17 mouse cellular contexts compared by ENCODE assay signal in the genomic region with DNA sequence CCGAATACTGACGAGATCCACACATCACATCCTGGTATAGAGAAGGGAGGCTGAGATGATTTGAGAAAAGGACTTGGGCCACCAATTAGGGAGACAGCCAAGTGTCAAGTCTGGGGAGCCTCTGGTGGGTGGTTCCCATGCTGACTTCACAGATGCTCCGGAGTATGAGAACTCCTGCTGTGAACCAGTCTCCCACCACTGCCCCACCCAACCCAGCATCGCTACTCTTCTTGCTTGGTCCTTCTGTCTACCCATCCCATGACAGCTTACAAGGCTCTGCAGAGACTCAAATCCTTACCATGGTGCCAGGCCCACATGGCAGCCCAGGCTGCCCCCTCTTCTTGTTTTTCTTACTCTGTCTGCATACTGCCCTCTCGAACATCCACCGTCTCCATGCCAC.
"Had no signal": no experiment of that assay in that cellular context is flagged by ENCODE, and none has a peak within 500 bp of the region (broad histone marks: within the 10 kb centered on the region; RNA-seq: fewer than 3 reads in every experiment).

No protein-coding gene starts in this region.

- H3K4me1 ChIP-seq: stomach, embryonic 15.5 days had no signal

- H3K9me3 ChIP-seq: neural tube, embryonic 12.5 days; neural tube, embryonic 13.5 days; neural tube, embryonic 15.5 days; stomach, embryonic 15.5 days had no signal

- H3K4me3 ChIP-seq: neural tube, embryonic 12.5 days; neural tube, embryonic 13.5 days; neural tube, embryonic 15.5 days; stomach, embryonic 15.5 days had no signal

- H3K9ac ChIP-seq: neural tube, embryonic 12.5 days; neural tube, embryonic 13.5 days; neural tube, embryonic 15.5 days; stomach, embryonic 15.5 days had no signal

- DNase-seq: retina, postnatal 1 day; right cerebral cortex, adult 18-20 months; right cerebral cortex, postnatal 14 days; right cerebral cortex, postnatal 25 days; right cerebral cortex, postnatal 4 days; spleen, adult 18-20 months; thymus, adult 18-20 months; thymus, adult 2 months; thymus, postnatal 14 days; thymus, postnatal 25 days; thymus, postnatal 36 days; thymus, postnatal 4 days had no signal

- H3K27ac ChIP-seq: neural tube, embryonic 12.5 days; neural tube, embryonic 13.5 days; neural tube, embryonic 15.5 days; stomach, embryonic 15.5 days; stomach, postnatal 0 days had no signal

- H3K4me2 ChIP-seq: neural tube, embryonic 12.5 days; neural tube, embryonic 13.5 days; neural tube, embryonic 15.5 days; stomach, embryonic 15.5 days had no signal

- H3K36me3 ChIP-seq: neural tube, embryonic 15.5 days; stomach, embryonic 15.5 days had no signal

- H3K27me3 ChIP-seq: neural tube, embryonic 12.5 days; neural tube, embryonic 13.5 days; neural tube, embryonic 15.5 days; stomach, embryonic 15.5 days had no signal
